Mouse (Mus musculus): ENCODE measurements around the gene Gbp2b.
"Not testable (repeated sequence)": the region's sequence is repeated elsewhere in the genome, so short reads cannot be mapped to it uniquely, and the experiment has no call there.

Gene Gbp2b

DNA sequence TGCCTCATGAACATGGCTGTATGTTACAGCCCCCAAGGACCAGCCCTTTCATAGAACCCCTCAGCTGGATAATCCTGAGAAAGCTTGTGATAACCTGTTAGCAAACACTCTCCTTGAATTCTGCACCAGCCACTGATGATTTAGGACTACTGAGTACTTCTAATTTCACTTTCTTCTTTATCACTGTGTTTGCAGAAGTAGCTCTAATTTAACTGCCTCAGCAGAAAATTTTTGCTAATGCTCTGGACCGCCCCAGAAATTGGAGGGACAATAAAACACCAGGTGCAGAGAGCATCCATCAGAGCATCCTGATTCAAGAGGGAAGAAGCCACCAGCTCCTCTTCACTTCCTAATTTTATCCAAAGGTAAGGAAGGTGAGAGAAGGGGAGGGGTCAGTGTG is at the start of gene Gbp2b:
TSS of gene Gbp2b (plus strand) at position 301 of the 400 bp plus-strand sequence.
- no peak for DNase-seq (ENCODE audit: low read depth in 1 of 2, low spot score in 2 of 2)

DNA sequence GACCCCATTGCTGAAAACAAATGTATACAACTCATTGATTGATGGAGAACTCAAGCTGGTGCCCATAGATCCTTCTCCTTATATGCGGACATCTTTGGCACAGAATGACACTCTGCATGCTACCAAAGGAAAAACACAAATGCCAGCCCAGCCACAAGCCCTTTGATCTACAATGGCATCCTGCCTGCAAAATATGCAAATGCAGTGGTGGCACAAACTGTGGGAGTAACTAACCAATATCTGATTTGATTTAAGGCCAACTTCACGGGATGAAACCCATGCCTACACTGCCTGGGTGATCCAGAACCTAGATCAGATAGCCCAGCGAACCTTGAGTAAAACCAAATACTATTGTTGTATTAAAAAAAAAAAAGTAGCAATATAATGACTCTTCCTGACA is 48.0 kb upstream of the Gbp2b start:
- DNase-seq (ENCODE audit: low read depth in 1 of 2, low spot score in 2 of 2): no peak

- no peak for DNase-seq (ENCODE audit: low read depth in 1 of 2, low spot score in 2 of 2)
Measured at GRCm38 (mm10) chr3:142550052-142550676, 44.5 kb upstream of the Gbp2b start.

DNA sequence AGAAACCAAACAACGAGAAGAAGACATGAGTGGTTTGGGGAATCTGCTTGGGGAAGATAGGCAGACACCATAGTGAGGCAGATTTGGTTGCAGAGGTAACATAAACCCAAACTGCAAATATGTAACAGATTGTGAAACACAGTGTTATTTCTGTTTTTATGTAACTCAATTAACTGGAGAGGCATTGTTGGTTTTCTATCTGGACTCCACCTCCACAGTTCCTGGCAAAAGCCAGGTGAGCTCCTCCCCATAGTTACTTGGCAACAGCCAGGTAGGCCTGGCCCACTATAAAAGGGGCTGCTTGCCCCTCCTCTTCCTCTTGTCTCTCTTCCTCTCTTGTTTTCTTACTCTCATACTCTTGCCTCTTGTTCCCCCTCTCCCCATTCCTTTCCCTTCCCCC is 40.0 kb upstream of the Gbp2b start:
- DNase-seq (ENCODE audit: low read depth in 1 of 2, low spot score in 2 of 2): no peak

DNA sequence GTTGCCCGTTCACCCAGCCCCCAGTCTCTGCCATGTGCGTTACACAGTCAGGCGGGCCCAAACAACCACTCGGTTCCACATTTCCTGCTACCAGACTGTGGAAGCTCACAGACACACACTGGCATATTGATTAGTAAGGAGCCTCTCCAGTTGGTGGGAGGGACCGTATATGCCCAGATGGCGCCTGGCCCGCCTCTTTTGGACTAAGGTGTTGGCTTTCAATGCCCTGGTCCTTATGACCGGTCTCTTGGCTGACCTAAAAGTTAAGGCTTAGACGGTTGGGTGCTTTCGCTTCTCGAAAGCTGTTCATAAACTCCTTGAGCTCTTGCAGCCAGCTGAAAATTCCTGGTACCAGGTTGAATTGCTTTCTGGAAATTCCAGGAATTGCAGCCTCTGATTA is 39.0 kb upstream of the Gbp2b start:
- DNase-seq (ENCODE audit: low read depth in 1 of 2, low spot score in 2 of 2): no peak

- no peak for DNase-seq (ENCODE audit: low read depth in 1 of 2, low spot score in 2 of 2)
Measured at GRCm38 (mm10) chr3:142559632-142560228, 34.9 kb upstream of the Gbp2b start, which contains the start of gene Gbp3. Gbp3 (plus strand) TSS chr3:142560026.

DNA sequence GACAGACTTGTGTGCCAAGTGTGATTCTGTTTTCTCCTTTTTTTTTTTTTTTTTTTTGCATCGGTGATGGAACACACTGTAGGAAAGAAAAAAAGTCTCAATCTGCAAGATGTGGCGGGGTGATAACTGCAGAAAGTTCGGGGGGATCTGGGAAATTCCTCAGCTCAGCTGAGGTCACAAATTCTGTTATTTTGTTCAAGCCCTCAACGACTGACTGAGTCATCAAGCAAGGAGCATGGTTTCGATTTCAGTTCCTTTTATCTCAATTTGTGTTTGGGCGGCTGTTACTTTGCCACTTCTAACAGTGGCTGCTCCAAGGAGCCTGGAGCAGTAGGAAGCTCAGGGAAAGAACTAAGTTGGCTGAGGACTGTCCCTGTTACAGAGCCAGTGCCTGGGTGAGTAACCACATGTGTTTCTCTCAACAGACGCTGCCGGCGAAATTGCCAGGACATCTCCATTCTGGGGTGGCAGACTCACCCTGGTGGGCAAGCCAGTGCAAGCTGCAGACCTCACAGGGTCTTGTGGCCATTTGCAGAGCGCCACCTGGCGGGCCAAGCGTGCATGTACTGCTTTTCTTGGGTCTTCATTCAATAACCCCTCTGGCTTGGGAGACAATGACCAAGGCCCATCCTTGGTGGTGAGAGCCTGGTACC is 34.2 kb upstream of the Gbp2b start:
- DNase-seq (ENCODE audit: low read depth in 1 of 2, low spot score in 2 of 2): peak; percentile 48 to 71

GRCm38 (mm10) chr3:142561045-142561646 is 33.5 kb upstream of the Gbp2b start:
- DNase-seq (ENCODE audit: low read depth in 1 of 2, low spot score in 2 of 2): no peak

GRCm38 (mm10) chr3:142561666-142562065 is 33.0 kb upstream of the Gbp2b start:
- DNase-seq (ENCODE audit: low read depth in 1 of 2, low spot score in 2 of 2): no peak

GRCm38 (mm10) chr3:142567490-142567889 is 27.2 kb upstream of the Gbp2b start:
- not testable (repeated sequence) for DNase-seq (ENCODE audit: low read depth in 1 of 2, low spot score in 2 of 2)

- no peak for DNase-seq (ENCODE audit: low read depth in 1 of 2, low spot score in 2 of 2)
Measured at GRCm38 (mm10) chr3:142570738-142571137, 23.9 kb upstream of the Gbp2b start.

- no peak for DNase-seq (ENCODE audit: low read depth in 1 of 2, low spot score in 2 of 2)
Measured at GRCm38 (mm10) chr3:142577108-142577507, 17.5 kb upstream of the Gbp2b start.

GRCm38 (mm10) chr3:142578342-142578741 is 16.3 kb upstream of the Gbp2b start:
- no peak for DNase-seq (ENCODE audit: low read depth in 1 of 2, low spot score in 2 of 2)

GRCm38 (mm10) chr3:142583067-142583466 is 11.6 kb upstream of the Gbp2b start:
- DNase-seq (ENCODE audit: low read depth in 1 of 2, low spot score in 2 of 2): no peak

- no peak for DNase-seq (ENCODE audit: low read depth in 1 of 2, low spot score in 2 of 2)
Measured at GRCm38 (mm10) chr3:142587386-142587785, 7.3 kb upstream of the Gbp2b start.

DNA sequence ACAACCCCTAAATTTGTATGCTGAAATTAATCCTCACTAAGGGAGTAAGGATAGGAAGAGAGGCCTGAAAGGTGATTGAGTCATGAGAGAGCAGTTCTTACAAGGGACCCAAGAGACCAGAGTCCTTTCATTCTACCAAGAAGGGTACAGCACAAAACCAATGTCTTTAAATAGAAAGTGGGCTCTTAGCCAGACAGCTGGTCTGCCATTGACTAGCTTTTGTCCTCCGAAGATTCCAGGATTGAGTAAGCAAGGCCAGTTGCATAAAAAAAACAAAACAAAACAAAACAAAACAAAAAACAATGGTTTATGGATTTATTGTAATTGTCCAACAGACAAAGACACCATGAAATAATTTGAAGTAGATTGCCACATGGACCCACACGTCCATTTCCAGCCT is 5.8 kb upstream of the Gbp2b start:
- DNase-seq (ENCODE audit: low read depth in 1 of 2, low spot score in 2 of 2): no peak

GRCm38 (mm10) chr3:142590431-142591067 is 4.1 kb upstream of the Gbp2b start:
- DNase-seq (ENCODE audit: low read depth in 1 of 2, low spot score in 2 of 2): peak in 1 of 2 experiments; percentile 3

GRCm38 (mm10) chr3:142597923-142598322 is 3.3 kb downstream of the Gbp2b start:
- no peak for DNase-seq (ENCODE audit: low read depth in 1 of 2, low spot score in 2 of 2)

DNA sequence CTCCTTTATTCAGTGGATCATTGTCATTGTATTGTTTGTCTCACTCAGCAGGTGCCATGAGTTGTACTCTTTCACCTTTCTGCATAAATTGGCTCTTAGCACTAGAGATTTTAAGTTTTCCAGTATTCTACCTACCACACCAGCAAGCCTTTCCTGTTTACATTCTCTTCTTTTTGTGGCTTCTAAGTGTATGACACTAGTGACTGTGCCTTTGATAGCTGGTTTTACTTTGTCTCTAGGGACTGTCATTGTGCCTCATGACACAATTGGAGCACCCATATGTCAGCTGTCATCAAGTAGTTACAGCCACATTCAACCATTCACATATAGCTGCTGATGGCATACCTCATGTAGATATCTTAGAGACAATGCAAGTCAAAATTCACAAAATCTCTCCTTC is 7.0 kb downstream of the Gbp2b start:
- DNase-seq (ENCODE audit: low read depth in 1 of 2, low spot score in 2 of 2): no peak

- DNase-seq (ENCODE audit: low read depth in 1 of 2, low spot score in 2 of 2): no peak
Measured at GRCm38 (mm10) chr3:142618658-142619057, 24.0 kb downstream of the Gbp2b start.

GRCm38 (mm10) chr3:142619606-142620005 is 25.0 kb downstream of the Gbp2b start:
- DNase-seq (ENCODE audit: low read depth in 1 of 2, low spot score in 2 of 2): no peak
